Mouse (Mus musculus): Measurements from ENCODE around the gene Kctd20. TPM values are rescaled to one million over a fixed set of nuclear protein-coding genes. Genes with fewer than 3 reads are reported as not detected.

Kctd20 gene
- total and polyA plus RNA-seq, 2 experiments from 2014 or later, result 35.3 to 41.5 TPM

DNA sequence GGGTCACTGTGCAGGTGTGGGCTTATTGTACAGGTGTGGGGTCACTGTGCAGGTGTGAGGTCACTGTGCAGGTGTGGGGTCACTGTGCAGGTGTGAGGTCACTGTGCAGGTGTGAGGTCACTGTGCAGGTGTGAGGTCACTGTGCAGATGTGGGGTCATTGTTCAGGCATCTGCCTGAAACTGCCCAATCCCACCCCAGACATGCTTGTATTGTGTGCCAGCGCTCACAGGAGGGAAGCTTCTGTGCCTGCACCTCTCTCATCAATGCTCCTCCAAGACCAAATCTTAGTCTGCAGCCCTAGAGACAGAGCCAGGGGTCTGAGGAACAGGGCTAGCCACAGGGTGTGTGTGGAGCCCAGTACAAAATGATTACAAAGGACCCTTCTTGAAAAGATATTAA, 35.2 kb upstream of the Kctd20 start:
- ATAC-seq (ENCODE audit: insufficient read depth, low read depth) (no peak), DNase-seq (ENCODE audit: low spot score) (no peak)
- TF ChIP-seq EP300 (IDR thresholded peaks at IDR 0.05; ENCODE audit: low read depth), result no peak
- no peaks in the 10 kb centered on the region for H3K36me3 ChIP-seq (replicated peaks; ENCODE audit: control insufficient read depth, insufficient read depth, low read length)
- no peak overlapping the region for H3K9ac ChIP-seq (replicated peaks; ENCODE audit: low read depth, low read length)
- no peak overlapping the region for H3K27ac ChIP-seq (ENCODE audit: low read depth)
- no peaks in the 10 kb centered on the region for H3K27me3 ChIP-seq (ENCODE audit: control insufficient read depth, insufficient read depth, low read length)
- no peaks in the 10 kb centered on the region for H3K4me1 ChIP-seq (ENCODE audit: control insufficient read depth, insufficient read depth)
- H3K9me3 ChIP-seq (replicated peaks; ENCODE audit: control insufficient read depth, low read length), result no peaks in the 10 kb centered on the region
- H3K4me2 ChIP-seq (ENCODE audit: low read depth, low read length), result no peak overlapping the region
- no peak overlapping the region for H3K4me3 ChIP-seq (ENCODE audit: low read depth, low read length)
- WGBS, result 94% methylated on average over 1 of the region's 1 CpGs

DNA sequence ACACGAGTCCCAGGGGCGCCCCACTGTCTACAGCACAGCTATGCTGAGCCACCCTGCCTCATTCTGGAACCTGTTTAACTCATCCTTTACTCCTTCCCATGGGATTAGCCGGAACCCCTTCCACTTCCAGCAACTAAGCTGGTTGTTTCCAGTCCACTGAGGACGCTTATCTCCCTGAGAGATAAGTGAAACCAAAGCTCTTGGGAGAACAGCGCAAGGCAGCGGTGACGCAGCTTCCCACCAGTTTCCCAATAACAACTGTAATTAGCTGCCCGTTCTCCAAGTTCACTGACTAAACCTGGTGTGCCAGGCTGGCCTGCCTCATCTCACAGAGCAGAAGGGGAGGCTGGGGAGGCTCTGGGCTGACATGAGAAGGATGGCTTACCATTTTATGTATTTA, 30.7 kb upstream of the Kctd20 start:
- Histone ChIP-seq H3K9ac (replicated peaks; ENCODE audit: low read depth, low read length) (no peak overlapping the region), H3K27ac (ENCODE audit: low read depth) (no peak overlapping the region), H3K9me3 (replicated peaks; ENCODE audit: control insufficient read depth, low read length) (no peaks in the 10 kb centered on the region), H3K4me3 (ENCODE audit: low read depth, low read length) (no peak overlapping the region), H3K27me3 (ENCODE audit: control insufficient read depth, insufficient read depth, low read length) (no peaks in the 10 kb centered on the region), H3K4me2 (ENCODE audit: low read depth, low read length) (no peak overlapping the region), H3K36me3 (replicated peaks; ENCODE audit: control insufficient read depth, insufficient read depth, low read length) (no peaks in the 10 kb centered on the region), H3K4me1 (ENCODE audit: control insufficient read depth, insufficient read depth) (no peaks in the 10 kb centered on the region)
- peak; percentile 22 for DNase-seq (ENCODE audit: low spot score)
- WGBS, result 17% methylated on average over 8 of the region's 8 CpGs
- TF ChIP-seq CTCF (IDR thresholded peaks at IDR 0.05; ENCODE audit: low read depth), result no peak
- no peak for TF ChIP-seq EP300 (IDR thresholded peaks at IDR 0.05; ENCODE audit: low read depth)
- peak; percentile 34; the same call in 1 of the 2 replicates for ATAC-seq (ENCODE audit: insufficient read depth, low read depth)

DNA sequence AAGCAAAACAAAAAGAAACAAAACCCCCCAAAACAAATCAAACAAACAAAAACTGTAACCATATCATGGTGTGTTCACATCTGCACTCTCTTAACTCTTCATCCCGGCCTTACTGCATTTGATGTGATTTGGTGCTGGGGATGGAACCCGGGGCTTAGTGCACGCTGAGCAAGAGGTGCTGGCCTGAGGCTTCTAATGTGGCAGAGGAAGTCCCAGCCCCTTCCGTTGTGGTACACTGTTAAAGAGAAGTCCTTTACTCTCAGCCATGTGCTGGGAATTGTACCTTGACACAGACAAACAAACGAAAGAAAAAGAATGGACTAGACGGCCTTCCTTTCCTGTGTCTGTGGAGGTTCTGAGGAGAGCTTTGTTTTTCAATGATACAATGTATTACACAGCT, 29.7 kb upstream of the Kctd20 start:
- no peak overlapping the region for H3K4me3 ChIP-seq (ENCODE audit: low read depth, low read length)
- no peaks in the 10 kb centered on the region for H3K36me3 ChIP-seq (replicated peaks; ENCODE audit: control insufficient read depth, insufficient read depth, low read length)
- H3K27me3 ChIP-seq (ENCODE audit: control insufficient read depth, insufficient read depth, low read length), result no peaks in the 10 kb centered on the region
- H3K9me3 ChIP-seq (replicated peaks; ENCODE audit: control insufficient read depth, low read length), result no peaks in the 10 kb centered on the region
- no peak overlapping the region for H3K9ac ChIP-seq (replicated peaks; ENCODE audit: low read depth, low read length)
- no peak overlapping the region for H3K27ac ChIP-seq (ENCODE audit: low read depth)
- ATAC-seq (ENCODE audit: insufficient read depth, low read depth) (no peak), DNase-seq (ENCODE audit: low spot score) (no peak)
- no peak overlapping the region for H3K4me2 ChIP-seq (ENCODE audit: low read depth, low read length)
- H3K4me1 ChIP-seq (ENCODE audit: control insufficient read depth, insufficient read depth), result no peaks in the 10 kb centered on the region
- 55% methylated on average over 6 of the region's 6 CpGs for WGBS
- TF ChIP-seq EP300 (IDR thresholded peaks at IDR 0.05; ENCODE audit: low read depth) (no peak), CTCF (IDR thresholded peaks at IDR 0.05; ENCODE audit: low read depth) (no peak)

DNA sequence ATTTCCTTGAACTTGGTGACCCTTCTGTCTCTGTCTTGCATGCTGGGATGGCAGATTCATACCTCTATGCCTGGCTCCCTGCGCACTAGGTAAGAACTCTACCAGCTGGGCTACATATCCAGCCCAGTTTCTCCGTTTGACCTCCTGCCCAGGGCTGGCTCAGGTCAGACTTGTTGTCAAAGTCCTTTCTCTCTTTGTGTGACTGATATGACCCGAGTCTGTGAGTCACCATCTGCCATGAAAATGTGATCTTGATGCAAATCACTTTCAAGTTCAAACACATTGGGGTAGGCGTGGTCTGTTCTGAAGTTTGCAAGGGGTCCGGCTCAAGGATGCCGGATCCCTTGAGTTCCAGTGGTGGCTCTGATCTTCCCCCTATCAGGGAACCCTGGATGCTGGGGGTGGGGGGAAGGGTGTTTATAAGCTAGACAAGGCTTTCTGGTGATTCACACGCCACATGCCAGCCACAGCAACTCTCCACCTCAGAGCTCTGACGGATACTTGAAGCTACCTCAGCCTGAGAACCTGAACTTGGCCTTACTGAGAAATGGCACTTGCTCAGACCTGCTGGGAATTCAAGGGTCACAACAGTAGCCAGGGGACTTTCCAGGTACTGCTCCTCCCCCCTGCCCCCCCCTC, 26.7 kb upstream of the Kctd20 start:
- 81% methylated on average over 8 of the region's 8 CpGs for WGBS
- TF ChIP-seq CTCF (IDR thresholded peaks at IDR 0.05; ENCODE audit: low read depth) (no peak), EP300 (IDR thresholded peaks at IDR 0.05; ENCODE audit: low read depth) (no peak)
- ATAC-seq (ENCODE audit: insufficient read depth, low read depth), result no peak

DNA sequence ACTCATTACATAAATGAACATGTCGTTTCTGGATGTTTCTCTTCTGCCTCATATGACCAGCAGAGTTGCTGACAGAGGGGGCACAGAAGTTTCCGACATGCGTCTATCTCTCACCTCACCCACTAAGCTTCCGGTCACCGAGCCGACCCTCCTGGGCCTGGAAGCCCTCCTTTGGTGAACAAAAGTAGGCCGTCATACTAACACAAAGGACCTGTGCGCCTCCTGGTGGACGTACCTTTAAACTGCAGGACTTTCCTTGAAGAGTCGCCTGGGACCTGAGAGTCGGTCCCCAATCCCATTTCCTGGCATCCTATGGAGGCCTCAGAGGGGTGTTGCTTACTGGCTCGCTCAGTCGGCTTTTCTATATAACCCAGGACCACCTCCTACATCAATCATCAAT, 25.4 kb upstream of the Kctd20 start:
- TF ChIP-seq EP300 (IDR thresholded peaks at IDR 0.05; ENCODE audit: low read depth) (no peak), CTCF (IDR thresholded peaks at IDR 0.05; ENCODE audit: low read depth) (peak; percentile 90)
- H3K4me3 ChIP-seq (ENCODE audit: low read depth, low read length), result no peak overlapping the region
- H3K4me2 ChIP-seq (ENCODE audit: low read depth, low read length), result no peak overlapping the region
- no peak overlapping the region for H3K27ac ChIP-seq (ENCODE audit: low read depth)
- no peaks in the 10 kb centered on the region for H3K27me3 ChIP-seq (ENCODE audit: control insufficient read depth, insufficient read depth, low read length)
- H3K4me1 ChIP-seq (ENCODE audit: control insufficient read depth, insufficient read depth), result peaks cover 7% of the 10 kb centered on the region; the same call in 1 of the 2 replicates
- H3K9ac ChIP-seq (replicated peaks; ENCODE audit: low read depth, low read length), result no peak overlapping the region
- no peaks in the 10 kb centered on the region for H3K9me3 ChIP-seq (replicated peaks; ENCODE audit: control insufficient read depth, low read length)
- 7% methylated on average over 13 of the region's 13 CpGs for WGBS
- ATAC-seq (ENCODE audit: insufficient read depth, low read depth), result no peak
- no peaks in the 10 kb centered on the region for H3K36me3 ChIP-seq (replicated peaks; ENCODE audit: control insufficient read depth, insufficient read depth, low read length)
- peak; percentile 69 for DNase-seq (ENCODE audit: low spot score)

More for the DNA sequence above, 26.7 kb upstream of the Kctd20 start:
- H3K4me1 ChIP-seq (ENCODE audit: control insufficient read depth, insufficient read depth), result peaks cover 4% of the 10 kb centered on the region; the same call in 1 of the 2 replicates
- no peak overlapping the region for H3K4me2 ChIP-seq (ENCODE audit: low read depth, low read length)
- no peak for DNase-seq (ENCODE audit: low spot score)
- no peaks in the 10 kb centered on the region for H3K36me3 ChIP-seq (replicated peaks; ENCODE audit: control insufficient read depth, insufficient read depth, low read length)
- no peak overlapping the region for H3K4me3 ChIP-seq (ENCODE audit: low read depth, low read length)
- no peaks in the 10 kb centered on the region for H3K9me3 ChIP-seq (replicated peaks; ENCODE audit: control insufficient read depth, low read length)
- no peak overlapping the region for H3K9ac ChIP-seq (replicated peaks; ENCODE audit: low read depth, low read length)
- no peaks in the 10 kb centered on the region for H3K27me3 ChIP-seq (ENCODE audit: control insufficient read depth, insufficient read depth, low read length)
- no peak overlapping the region for H3K27ac ChIP-seq (ENCODE audit: low read depth)

Data from heart, postnatal 0 days (tissue).